Mouse (Mus musculus) thymus, postnatal 25 days (tissue): ENCODE measurements around the gene Erich2.

Experiments
- DNase-seq: peaks from one replicate; pipeline ENCODE4 v3.0.0; 2022

The Erich2 gene

GRCm38 (mm10) chr2:70562981-70563671 is 54.5 kb downstream of the Erich2 start:
- no peak for DNase-seq

DNA sequence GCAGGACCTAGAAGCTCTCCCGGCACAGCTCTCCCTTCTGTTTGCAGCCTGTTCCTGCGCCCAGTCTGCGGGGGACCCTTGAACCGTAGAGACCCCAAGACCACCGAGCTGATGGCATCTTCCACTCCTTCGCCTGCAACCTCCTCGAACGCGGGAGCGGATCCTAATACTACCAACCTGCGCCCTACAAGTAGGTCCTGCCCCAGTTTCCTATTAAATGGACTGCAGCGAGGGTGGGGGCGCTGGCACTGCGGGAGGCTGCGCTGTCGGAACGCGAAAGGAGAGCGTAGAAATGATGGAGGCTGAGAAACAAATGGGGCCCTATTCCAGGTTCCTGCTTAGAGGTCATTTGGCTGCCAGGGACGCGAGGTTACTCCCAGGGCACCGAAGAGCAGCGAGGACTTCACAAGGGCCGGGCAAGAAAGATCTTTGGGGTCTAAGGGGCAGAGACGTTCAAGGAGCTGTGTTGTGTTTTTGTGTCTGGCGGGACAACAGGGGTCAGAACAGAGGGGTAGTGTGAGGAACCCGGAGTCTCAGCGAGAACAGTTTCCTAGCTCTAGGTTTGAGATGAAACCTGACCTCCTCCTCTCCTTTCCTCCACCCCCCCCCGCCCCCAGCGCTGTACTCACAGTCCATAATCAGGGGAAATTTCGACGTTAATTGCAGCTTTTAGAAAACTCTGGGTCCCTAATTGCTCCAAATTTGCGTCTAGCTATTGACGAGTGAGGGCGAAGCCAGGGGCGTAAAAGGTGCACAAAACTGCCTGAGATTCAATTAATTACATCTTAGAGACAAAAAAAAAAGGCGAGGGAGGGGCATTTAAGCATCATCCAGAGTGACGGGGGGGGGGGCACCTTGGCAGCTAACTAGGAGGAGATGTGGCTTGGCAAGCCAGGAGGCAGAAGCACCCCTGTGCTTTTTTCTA is 55.4 kb downstream of the Erich2 start:
- no peak for DNase-seq

DNA sequence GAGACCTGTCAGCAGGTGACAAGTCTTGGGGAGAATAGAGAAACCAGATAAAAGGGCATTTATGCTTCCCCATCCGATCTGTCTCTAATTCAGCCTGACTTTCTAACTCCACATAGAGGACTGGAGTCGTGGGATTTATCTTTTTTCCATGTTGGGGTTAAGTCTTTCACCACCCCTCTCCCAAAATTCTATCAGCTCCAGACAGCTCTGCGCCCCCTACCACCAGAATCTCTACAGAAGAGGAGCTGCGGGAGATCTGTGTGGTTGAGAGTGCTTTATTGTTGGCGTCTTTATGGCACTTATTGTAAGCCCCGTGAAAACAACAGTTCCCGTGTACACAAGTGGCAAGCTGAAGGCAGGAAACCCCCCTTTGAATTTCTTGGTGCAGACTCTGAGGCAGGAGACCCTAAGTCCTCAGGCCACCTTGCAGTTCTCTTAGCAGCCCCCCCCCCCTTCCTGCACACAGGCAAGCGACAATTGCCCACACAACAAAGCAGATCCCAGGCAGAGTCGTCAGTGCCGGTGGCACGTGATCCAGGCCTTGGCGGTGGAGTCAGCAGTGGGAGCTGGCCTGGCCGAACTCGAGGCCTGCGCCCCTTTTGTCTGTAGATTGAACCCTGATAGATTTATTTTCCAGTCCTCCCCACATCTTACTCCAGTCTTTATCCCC is 56.2 kb downstream of the Erich2 start:
- DNase-seq, result no peak

- DNase-seq, result no peak
Measured at GRCm38 (mm10) chr2:70565651-70566602, 57.3 kb downstream of the Erich2 start.

- no peak for DNase-seq
Measured at GRCm38 (mm10) chr2:70566603-70566981, 58.0 kb downstream of the Erich2 start.

- DNase-seq, result no peak
Measured at GRCm38 (mm10) chr2:70567071-70567681, 58.6 kb downstream of the Erich2 start.

- DNase-seq, result no peak
Measured at GRCm38 (mm10) chr2:70567682-70568077, 59.1 kb downstream of the Erich2 start.

- DNase-seq, result no peak
Measured at GRCm38 (mm10) chr2:70568198-70568941, 59.8 kb downstream of the Erich2 start.

GRCm38 (mm10) chr2:70571698-70572097 is 63.1 kb downstream of the Erich2 start:
- no peak for DNase-seq

DNA sequence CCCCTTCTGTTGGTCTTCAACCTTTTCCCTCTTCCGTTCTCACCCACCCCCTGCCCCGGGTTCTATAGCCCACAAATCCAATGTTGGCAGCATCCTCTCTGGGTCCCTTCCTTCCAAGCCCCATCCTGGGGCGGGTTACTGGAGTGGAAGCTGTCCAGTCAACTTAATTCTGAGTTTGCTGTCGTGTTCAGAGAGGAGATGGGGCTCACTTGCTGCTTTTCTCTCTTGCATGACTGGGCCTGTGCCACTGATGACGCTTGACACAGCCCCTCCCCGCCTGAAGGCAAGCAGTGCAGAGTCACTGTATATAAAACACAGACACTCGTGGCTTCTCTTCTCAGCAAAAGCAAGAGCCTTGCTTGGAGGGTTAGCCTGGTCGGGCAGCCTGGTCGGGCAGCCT is 63.6 kb downstream of the Erich2 start:
- DNase-seq, result no peak

GRCm38 (mm10) chr2:70573544-70574210 is 65.1 kb downstream of the Erich2 start:
- no peak for DNase-seq

DNA sequence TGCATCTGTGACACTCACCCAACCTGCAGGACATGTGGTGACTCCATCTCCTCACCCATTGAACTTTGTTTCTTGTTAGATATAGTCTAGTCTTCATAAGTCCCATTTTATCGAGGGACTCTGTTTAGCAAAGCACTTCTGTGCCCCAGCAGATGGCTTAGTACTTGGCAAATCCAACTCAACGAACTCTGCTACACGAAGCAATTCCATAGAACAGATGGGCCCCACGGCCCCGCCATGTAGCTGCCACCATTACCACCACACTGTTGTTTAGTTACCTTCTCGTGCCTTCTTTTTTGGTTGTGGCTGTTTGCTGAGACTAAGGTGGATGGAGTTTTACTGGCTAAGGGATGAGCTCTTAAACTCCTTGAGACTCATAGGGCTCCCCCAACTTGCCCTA is 79.6 kb downstream of the Erich2 start:
- DNase-seq, result no peak
